Mouse (Mus musculus) heart, embryonic 14.5 days (tissue): Measurements from ENCODE around the gene Tifab. TPM values are rescaled to one million over a fixed set of nuclear protein-coding genes. Genes with fewer than 3 reads are reported as not detected.

Source experiments
- ATAC-seq: fragments of 200-750 bp; cut with Nextera tagmentation; 2 replicates; pipeline ENCODE4 v1.8.0; 2017; ENCODE audit warnings: low read depth, moderate TSS enrichment; ENCODE audit not compliant: insufficient number of reproducible peaks, insufficient read depth, low FRiP score
- H3K27ac ChIP-seq, 2 experiments: fragments of 200-500 bp in 1 of 2; fragments of 300-500 bp in 1 of 2; sonication (generic) in 1 of 2; replicated peaks in 1 of 2; 2 replicates each; pipeline ENCODE4 v1.5.1; 2012 to 2014; ENCODE audit warnings: low read depth in 2 of 2, low read length in 2 of 2, control low read depth in 1 of 2, mild to moderate bottlenecking in 1 of 2, mixed read lengths in 1 of 2; ENCODE audit not compliant: control insufficient read depth in 1 of 2, insufficient read depth in 1 of 2
- H3K27me3 ChIP-seq: fragments of 300-500 bp; sonication (generic); 2 replicates; pipeline ENCODE4 v1.6.1; 2014; ENCODE audit warnings: mild to moderate bottlenecking, low read length, control low read depth; ENCODE audit not compliant: control insufficient read depth, insufficient read depth
- H3K36me3 ChIP-seq: fragments of 300-500 bp; sonication (generic); 2 replicates; pipeline ENCODE4 v1.6.1; 2014; ENCODE audit warnings: mild to moderate bottlenecking, control low read depth, low read length, mixed read lengths; ENCODE audit not compliant: control insufficient read depth, insufficient read depth
- H3K4me1 ChIP-seq, 2 experiments: fragments of 200-500 bp in 1 of 2; fragments of 300-500 bp in 1 of 2; sonication (generic) in 1 of 2; 2 replicates each; pipeline ENCODE4 v1.6.1; 2012 to 2014; ENCODE audit warnings: low read length in 2 of 2, control low read depth in 1 of 2, mixed read lengths in 1 of 2; ENCODE audit not compliant: control insufficient read depth in 2 of 2, insufficient read depth in 2 of 2
- H3K4me2 ChIP-seq: fragments of 300-500 bp; sonication (generic); 2 replicates; pipeline ENCODE4 v1.6.1; 2014; ENCODE audit warnings: mild to moderate bottlenecking, low read length
- H3K4me3 ChIP-seq, 2 experiments: fragments of 200-500 bp in 1 of 2; fragments of 300-500 bp in 1 of 2; sonication (generic) in 1 of 2; 2 replicates each; pipeline ENCODE4 v1.5.1; 2012 to 2014; ENCODE audit warnings: low read length in 2 of 2, mild to moderate bottlenecking in 2 of 2, control low read depth in 1 of 2, low read depth in 1 of 2, moderate library complexity in 1 of 2; ENCODE audit not compliant: control insufficient read depth in 1 of 2, insufficient read depth in 1 of 2
- H3K9ac ChIP-seq: fragments of 300-500 bp; sonication (generic); 2 replicates; pipeline ENCODE4 v1.6.1; 2014; ENCODE audit warnings: mild to moderate bottlenecking, low read length
- H3K9me3 ChIP-seq: fragments of 300-500 bp; sonication (generic); 2 replicates; pipeline ENCODE4 v1.6.1; 2016; ENCODE audit warnings: low read length, control low read depth; ENCODE audit not compliant: control insufficient read depth
- WGBS: fragments of 180-500 bp; shearing (Covaris S2); extraction: QIAGEN DNeasy Blood & Tissue Kit; methylation state at CpG from one replicate; pipeline ENCODE4 v1.1.7; 2014; 5-methylcytosine and 5-hydroxymethylcytosine counted together
- polyA plus RNA-seq: library from polyadenylated mRNA; unstranded; fragments of >200 nt; fragmentation: Nextera tagmentation; extraction: Ambion mirVana; gene quantifications from 2 replicates; pipeline ENCODE4 v1.2.1, GENCODE M21; 2014

Tifab gene
- polyA plus RNA-seq, 1 experiment from 2014 or later: 0.28 TPM

DNA sequence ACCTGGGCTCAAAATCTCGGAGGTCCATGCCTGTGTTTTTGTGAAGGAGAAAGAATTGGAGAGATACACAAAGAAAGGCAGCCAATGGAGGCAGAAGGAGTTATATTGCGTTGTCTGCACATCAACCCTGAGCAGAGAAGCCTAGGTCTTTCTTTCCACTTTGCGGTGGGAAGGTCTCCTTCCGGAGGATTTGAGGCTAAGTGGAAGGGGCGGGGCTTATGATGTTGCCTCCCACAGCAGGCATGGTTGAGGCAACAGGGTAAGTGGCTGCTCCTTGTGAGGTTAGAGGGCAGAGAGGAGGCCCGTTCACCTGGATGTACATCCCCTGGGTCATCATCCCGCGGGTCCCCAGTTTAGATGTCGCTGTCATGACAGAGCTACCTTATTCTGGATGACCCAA is 40.6 kb upstream of the Tifab start:
- H3K9ac ChIP-seq: no peak overlapping the region

DNA sequence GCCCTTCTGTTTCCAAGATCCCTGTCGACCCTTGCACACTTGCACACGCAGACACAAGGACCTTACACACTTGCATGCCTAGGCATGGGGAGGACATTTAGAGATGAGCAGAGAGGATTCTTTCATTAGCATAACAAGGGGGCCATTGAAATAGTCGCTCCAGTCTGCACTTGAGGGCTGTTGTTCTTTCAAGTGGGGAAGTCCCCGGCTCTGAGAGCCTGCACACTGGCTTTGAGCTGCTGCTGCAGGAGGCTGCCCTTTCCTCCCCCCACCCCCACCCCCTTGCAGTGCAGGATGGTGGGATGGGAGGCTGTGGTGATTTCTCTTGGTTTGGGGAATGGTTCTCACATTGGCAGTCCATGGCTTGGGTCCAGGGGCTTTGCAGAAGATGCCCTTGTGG is 37.4 kb upstream of the Tifab start:
- peaks cover 74% of the 10 kb centered on the region for H3K27me3 ChIP-seq
- no peak overlapping the region for H3K27ac ChIP-seq
- no peaks in the 10 kb centered on the region for H3K36me3 ChIP-seq
- 19% methylated on average over 4 of the region's 4 CpGs for WGBS
- peaks cover 2% of the 10 kb centered on the region in 2 experiments; a peak in 1 of 4 replicates for H3K4me1 ChIP-seq
- no peak overlapping the region for H3K9ac ChIP-seq
- H3K4me3 ChIP-seq: no peak overlapping the region
- no peaks in the 10 kb centered on the region; the same call in 1 of the 2 replicates for H3K9me3 ChIP-seq
- peak; percentile 20; the same call in 1 of the 2 replicates for ATAC-seq
- no peak overlapping the region for H3K4me2 ChIP-seq

More for the DNA sequence above, 40.6 kb upstream of the Tifab start:
- H3K27me3 ChIP-seq: peaks cover 86% of the 10 kb centered on the region
- H3K27ac ChIP-seq: no peak overlapping the region
- ATAC-seq: no peak
- no peak overlapping the region for H3K4me2 ChIP-seq
- no peaks in the 10 kb centered on the region for H3K9me3 ChIP-seq
- no peak overlapping the region for H3K4me3 ChIP-seq
- H3K36me3 ChIP-seq: no peaks in the 10 kb centered on the region
- H3K4me1 ChIP-seq: peaks cover 9 to 16% of the 10 kb centered on the region in 2 experiments; a peak in 3 of 4 replicates
- WGBS: 55% methylated on average over 9 of the region's 9 CpGs

DNA sequence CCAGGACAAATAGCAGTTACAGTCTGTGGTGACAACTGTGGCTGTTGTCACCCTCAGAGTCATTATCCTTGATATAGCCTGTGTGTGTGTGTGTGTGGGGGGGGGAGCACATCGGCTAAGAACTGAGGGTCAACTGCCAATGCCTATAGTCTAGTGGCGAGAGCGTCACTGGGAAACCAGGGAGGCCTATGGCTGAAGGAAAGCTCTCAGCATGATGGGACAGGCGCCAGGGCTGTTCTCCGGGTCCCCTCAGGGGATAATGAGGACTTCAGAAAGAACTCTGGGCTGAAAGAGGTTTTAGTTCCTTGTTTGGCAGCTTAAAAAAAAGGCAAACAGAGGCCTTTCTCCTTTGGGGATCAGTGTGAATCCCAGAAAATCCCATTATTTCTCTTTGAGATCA is 35.9 kb upstream of the Tifab start:
- H3K27ac ChIP-seq: no peak overlapping the region
- ATAC-seq: no peak
- no peaks in the 10 kb centered on the region; the same call in 1 of the 2 replicates for H3K9me3 ChIP-seq
- H3K4me3 ChIP-seq: no peak overlapping the region
- no peaks in the 10 kb centered on the region; a peak in 1 of 4 replicates for H3K4me1 ChIP-seq
- H3K4me2 ChIP-seq: no peak overlapping the region
- whole genome bisulfite sequencing: 47% methylated on average over 5 of the region's 5 CpGs
- H3K27me3 ChIP-seq: peaks cover 64% of the 10 kb centered on the region
- no peaks in the 10 kb centered on the region for H3K36me3 ChIP-seq
- no peak overlapping the region for H3K9ac ChIP-seq

DNA sequence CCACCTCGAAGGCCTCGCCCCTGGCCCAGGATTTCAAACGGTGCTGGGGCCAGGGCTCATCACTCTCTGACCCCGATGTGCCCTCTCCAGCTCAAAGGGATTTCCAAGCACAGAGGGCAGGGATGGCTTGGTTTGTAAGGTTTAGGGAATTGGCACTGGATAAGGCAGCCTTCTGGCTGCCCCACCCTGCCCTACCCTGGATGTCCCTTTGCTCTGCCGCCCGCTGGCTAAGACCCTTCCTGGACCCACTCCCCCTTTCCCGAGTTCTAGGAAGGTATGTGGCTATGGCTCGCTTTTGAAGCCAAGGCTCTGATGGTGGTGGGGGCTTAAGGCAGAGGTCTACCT is 30.4 kb upstream of the Tifab start:
- peak overlapping the region in 1 of 2 experiments; percentile 6; a peak in 1 of 4 replicates for H3K4me3 ChIP-seq
- H3K36me3 ChIP-seq: no peaks in the 10 kb centered on the region
- peaks cover 35% of the 10 kb centered on the region for H3K27me3 ChIP-seq
- H3K27ac ChIP-seq: no peak overlapping the region
- no peak overlapping the region for H3K9ac ChIP-seq
- peak overlapping the region; percentile 51 for H3K4me2 ChIP-seq
- no peak for ATAC-seq
- no peaks in the 10 kb centered on the region for H3K4me1 ChIP-seq
- H3K9me3 ChIP-seq: no peaks in the 10 kb centered on the region; the same call in 1 of the 2 replicates
- WGBS: 18% methylated on average over 8 of the region's 8 CpGs

DNA sequence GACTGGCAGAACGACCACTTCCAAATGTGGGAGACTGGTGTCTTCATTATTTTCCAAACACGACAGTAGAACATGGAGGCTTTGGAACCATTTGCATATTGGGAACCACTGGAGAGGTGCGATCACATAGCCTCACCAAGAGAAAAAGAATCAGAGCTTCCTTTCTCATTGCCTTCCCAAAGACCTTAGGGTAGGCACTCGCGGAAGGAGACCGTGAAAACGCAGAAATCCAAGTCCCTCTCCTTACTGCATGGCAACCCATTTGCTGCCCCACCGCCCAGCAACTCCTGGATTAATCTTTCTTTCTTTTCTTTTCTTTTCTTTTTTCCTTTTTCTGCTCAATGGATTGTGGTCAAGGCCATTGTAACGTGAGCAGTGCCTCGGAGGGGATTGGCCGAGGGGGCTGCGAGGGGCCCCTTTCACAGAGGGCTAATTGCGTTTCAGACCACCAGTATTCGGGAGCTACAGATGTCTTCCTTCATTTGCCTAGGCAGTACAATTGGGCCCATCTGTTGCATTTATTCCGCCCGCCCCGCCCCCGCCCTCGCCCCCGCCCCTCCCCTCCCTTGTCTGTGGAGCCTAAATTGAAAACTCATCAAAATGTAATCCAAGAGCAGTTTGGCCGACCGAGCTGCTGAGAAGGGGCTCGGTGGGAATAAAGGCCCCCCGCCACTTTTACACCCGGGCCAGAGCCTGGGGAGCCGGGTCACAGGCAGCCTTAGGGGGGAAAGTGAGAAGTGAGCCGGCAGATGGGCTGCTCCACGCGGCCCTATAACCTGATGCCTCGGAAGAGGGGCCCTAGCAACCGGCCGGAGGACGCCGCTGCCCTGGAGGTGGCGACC is 29.8 kb upstream of the Tifab start:
- 14% methylated on average over 35 of the region's 35 CpGs for WGBS
- Histone ChIP-seq H3K4me3 (peak overlapping the region in 1 of 2 experiments; percentile 6; a peak in 1 of 4 replicates), H3K9me3 (no peaks in the 10 kb centered on the region; the same call in 1 of the 2 replicates), H3K36me3 (no peaks in the 10 kb centered on the region), H3K27me3 (peaks cover 30% of the 10 kb centered on the region), H3K9ac (no peak overlapping the region), H3K4me2 (peak overlapping the region; percentile 51), H3K27ac (no peak overlapping the region), H3K4me1 (no peaks in the 10 kb centered on the region)
- no peak; the same call in 1 of the 2 replicates for ATAC-seq

DNA sequence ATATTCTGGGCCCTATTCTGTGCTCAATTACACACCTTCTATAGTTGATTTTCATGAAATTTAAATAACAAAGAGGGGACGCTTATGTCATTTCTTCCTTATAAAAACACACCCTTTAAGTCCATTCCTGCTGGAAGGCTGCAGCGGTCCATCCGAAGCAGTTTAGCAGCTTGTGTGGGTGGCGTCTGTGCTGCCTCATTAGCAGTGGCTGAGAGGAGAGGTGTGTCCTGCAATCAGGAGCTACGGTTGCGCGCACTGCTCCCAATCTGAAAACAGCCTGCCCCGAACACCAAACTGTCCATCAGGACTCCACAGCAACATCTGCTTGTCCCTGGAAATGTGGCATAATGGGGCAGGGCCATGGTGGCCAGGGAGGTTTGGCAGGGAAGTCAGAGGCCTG is 20.8 kb upstream of the Tifab start:
- no peak overlapping the region for H3K4me3 ChIP-seq
- 67% methylated on average over 8 of the region's 8 CpGs for WGBS
- H3K27me3 ChIP-seq: peaks cover 19% of the 10 kb centered on the region
- no peaks in the 10 kb centered on the region for H3K9me3 ChIP-seq
- H3K4me2 ChIP-seq: no peak overlapping the region
- H3K36me3 ChIP-seq: no peaks in the 10 kb centered on the region
- ATAC-seq: no peak
- no peak overlapping the region for H3K27ac ChIP-seq
- no peak overlapping the region for H3K9ac ChIP-seq
- H3K4me1 ChIP-seq: no peaks in the 10 kb centered on the region

DNA sequence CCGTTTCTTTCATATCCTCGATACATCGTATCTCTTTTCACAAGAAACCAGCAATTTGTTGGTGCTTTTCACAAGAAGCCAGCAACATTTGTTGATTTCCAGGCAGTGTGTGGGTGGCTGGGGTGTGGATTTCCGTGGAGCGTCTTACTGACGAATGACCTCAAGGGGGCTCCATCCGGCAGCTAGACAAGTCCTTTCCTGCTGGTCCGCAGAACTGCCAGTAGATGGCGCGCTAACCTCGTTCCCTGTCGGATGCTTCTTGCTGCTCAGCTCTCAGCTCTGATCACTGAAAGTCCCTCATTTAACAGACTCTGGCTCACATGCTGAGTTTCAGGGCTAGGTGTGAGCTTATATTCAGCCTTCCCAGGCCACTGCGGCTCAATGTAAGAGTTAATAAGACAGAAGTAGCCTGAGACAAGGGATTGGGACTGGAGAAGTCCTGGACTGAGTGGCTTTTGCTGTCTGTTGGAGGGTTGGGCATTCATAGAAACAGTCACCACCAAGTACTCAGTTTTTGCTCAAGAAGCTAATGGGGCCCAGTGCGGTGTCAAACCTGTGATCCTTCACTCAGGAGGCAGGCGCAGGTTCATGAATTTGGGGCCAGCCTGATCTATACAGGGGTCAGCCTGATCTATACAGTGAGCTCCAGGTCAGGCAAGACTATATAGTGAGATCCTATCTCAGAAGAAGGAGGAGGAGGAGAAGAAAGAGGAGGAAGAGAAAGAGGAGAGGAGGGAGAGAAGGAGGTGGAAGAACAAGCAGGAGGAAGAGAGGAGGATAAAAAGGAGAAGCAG is 19.0 kb upstream of the Tifab start:
- WGBS: 9% methylated on average over 15 of the region's 15 CpGs
- ATAC-seq: no peak
- Histone ChIP-seq H3K36me3 (no peaks in the 10 kb centered on the region), H3K4me2 (no peak overlapping the region), H3K4me3 (no peak overlapping the region), H3K27me3 (peaks cover 11% of the 10 kb centered on the region; the same call in 1 of the 2 replicates), H3K9ac (no peak overlapping the region), H3K4me1 (no peaks in the 10 kb centered on the region), H3K9me3 (no peaks in the 10 kb centered on the region), H3K27ac (no peak overlapping the region)
